Mouse (Mus musculus): ENCODE results near the gene Camk1d.

DNA sequence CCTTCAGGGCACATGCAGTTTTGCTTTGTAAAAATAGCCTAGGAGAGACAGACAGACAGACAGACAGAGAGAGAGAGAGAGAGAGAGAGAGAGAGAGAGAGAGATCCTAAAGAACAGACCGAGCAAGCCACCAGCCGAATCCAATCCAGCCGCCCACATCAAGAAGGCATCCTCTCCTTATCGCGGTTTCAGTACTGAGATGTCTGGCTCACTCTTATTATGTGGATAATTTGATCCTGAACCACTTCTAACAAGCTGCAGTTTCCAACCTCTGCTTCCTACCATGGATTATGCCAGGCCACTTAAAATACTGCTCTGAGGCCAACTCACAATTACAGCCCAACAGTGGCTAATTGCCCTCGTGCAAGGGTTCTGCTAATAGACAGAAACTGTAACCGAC is 325.9 kb downstream of the Camk1d start:
- no peak for TF ChIP-seq EP300 (IDR thresholded peaks at IDR 0.05; ENCODE audit: low read depth)
- no peak for TF ChIP-seq CTCF (IDR thresholded peaks at IDR 0.05; ENCODE audit: low read depth)

Measured in heart, postnatal 0 days (tissue).